Mouse (Mus musculus): ENCODE measurements at regions not wholly inside any gene's neighbourhood (a gene's known extent, or its start where the extent isn't known, plus 50 kb on each side); places are given as distances from the start of the nearest gene placed in this dataset.

DNA sequence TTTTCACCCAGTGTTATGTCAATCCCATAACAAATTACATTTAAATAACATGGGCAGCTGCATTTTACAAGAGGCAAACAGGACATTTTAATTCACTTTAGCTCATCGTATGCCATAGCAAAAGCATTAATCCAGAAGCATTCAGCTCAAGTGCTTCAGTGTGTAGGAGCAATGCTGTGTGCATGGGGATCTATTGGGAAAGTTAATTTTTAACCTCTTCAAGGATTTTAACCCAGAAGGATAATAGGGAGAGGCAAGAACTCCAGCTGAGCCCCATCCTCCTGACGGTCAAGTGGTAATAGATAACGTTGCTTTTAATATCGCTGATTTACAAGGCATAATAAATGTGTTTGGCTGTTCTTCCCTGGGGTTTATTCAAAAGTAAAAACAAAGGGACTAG, 105.1 kb upstream of the Zfand5 start:
- no peak overlapping the region for H3K9ac ChIP-seq (replicated peaks)
- peak overlapping the region; percentile 18; the same call in 1 of the 2 replicates for H3K4me2 ChIP-seq (replicated peaks)
- H3K27me3 ChIP-seq, result 0 out of 2 replicates have a peak, but pooled peaks cover 6% of the 10 kb centered on the region
- peak overlapping the region; percentile 77 for H3K27ac ChIP-seq (replicated peaks)
- no peaks in the 10 kb centered on the region for H3K9me3 ChIP-seq
- ATAC-seq (ENCODE audit: low FRiP score, low read depth), result no peak; the same call in 1 of the 2 replicates
- 10% methylated on average over 4 of the region's 4 CpGs for WGBS
- peaks cover 33% of the 10 kb centered on the region for H3K4me1 ChIP-seq
- H3K4me3 ChIP-seq, result no peak overlapping the region
- no peaks in the 10 kb centered on the region for H3K36me3 ChIP-seq

DNA sequence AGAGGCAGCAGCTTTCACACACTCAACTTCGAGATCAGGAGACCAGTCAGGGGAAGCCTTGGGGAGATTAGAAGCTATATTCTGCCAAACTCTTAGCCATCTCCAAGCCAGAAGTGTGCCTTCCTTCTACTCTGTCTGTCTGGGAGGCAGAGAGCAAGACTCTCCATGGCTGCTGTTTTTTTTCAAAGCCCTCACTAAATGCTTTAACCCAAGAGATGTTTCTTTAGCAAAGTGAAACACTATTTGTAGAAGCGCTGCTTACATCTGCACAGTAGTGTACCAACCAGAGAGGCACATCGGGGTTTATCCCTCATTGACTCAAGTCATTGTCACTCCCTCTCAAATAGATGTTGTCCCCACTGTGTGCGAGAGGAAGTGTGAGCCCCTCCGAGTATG, 105.6 kb upstream of the Zfand5 start:
- Histone ChIP-seq H3K4me2 (replicated peaks) (peak overlapping the region; percentile 18), H3K9ac (replicated peaks) (no peak overlapping the region), H3K36me3 (no peaks in the 10 kb centered on the region), H3K4me1 (peaks cover 33% of the 10 kb centered on the region), H3K4me3 (no peak overlapping the region), H3K27me3 (0 out of 2 replicates have a peak, but pooled peaks cover 6% of the 10 kb centered on the region), H3K27ac (replicated peaks) (peak overlapping the region; percentile 77), H3K9me3 (no peaks in the 10 kb centered on the region)
- WGBS, result 28% methylated on average over 5 of the region's 5 CpGs
- ATAC-seq (ENCODE audit: low FRiP score, low read depth), result no peak

DNA sequence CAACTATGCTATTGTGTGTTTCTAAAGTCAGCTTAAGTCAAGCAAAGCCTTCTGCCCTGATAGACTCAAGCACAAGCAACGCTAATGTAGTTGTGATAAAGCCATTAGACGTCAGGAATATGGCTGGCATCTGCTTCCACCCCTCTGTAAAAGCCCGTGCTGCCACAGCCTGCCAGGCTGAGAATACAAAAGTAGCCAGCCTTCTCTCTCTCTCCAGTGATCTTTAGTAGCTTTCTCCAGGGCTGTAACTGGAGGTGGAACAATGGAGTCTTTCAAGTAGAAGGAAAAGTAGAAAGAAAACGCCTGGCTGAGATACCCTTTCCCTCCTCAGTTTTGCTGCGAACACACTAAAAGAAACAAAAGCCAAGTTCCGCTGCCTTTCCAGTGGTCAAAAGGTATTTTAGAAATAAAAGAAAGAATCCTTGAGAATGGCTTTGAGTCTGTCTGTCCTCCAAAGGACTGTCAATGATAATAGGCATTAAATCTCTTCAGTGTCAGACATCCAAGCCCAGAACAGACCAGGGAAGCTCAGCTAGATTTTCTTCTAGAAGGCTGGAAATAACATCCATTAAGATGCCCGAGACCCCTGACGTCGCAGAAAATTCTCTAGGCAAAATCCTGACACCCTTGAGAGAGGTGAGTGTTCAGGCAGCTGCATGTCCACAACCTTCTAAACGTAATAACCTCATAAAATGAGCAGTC, 106.2 kb upstream of the Zfand5 start:
- 0 out of 2 replicates have a peak, but pooled peaks cover 6% of the 10 kb centered on the region for H3K27me3 ChIP-seq
- 10% methylated on average over 10 of the region's 10 CpGs for WGBS
- ATAC-seq (ENCODE audit: low FRiP score, low read depth), result peak; percentile 84
- H3K9me3 ChIP-seq, result no peaks in the 10 kb centered on the region
- H3K4me3 ChIP-seq, result no peak overlapping the region
- H3K9ac ChIP-seq (replicated peaks), result no peak overlapping the region
- H3K36me3 ChIP-seq, result no peaks in the 10 kb centered on the region
- H3K27ac ChIP-seq (replicated peaks), result peak overlapping the region; percentile 77
- peak overlapping the region; percentile 18 for H3K4me2 ChIP-seq (replicated peaks)
- H3K4me1 ChIP-seq, result peaks cover 35% of the 10 kb centered on the region

GRCm38 (mm10) chr19:21163978-21164377, 108.1 kb upstream of the Zfand5 start:
- H3K27ac ChIP-seq (replicated peaks), result no peak overlapping the region
- no peaks in the 10 kb centered on the region for H3K9me3 ChIP-seq
- no peak overlapping the region for H3K4me3 ChIP-seq
- no peaks in the 10 kb centered on the region for H3K36me3 ChIP-seq
- 89% methylated on average over 2 of the region's 2 CpGs for WGBS
- H3K9ac ChIP-seq (replicated peaks), result no peak overlapping the region
- 0 out of 2 replicates have a peak, but pooled peaks cover 3% of the 10 kb centered on the region for H3K27me3 ChIP-seq
- no peak overlapping the region for H3K4me2 ChIP-seq (replicated peaks)
- ATAC-seq (ENCODE audit: low FRiP score, low read depth), result no peak
- H3K4me1 ChIP-seq, result peaks cover 38% of the 10 kb centered on the region

DNA sequence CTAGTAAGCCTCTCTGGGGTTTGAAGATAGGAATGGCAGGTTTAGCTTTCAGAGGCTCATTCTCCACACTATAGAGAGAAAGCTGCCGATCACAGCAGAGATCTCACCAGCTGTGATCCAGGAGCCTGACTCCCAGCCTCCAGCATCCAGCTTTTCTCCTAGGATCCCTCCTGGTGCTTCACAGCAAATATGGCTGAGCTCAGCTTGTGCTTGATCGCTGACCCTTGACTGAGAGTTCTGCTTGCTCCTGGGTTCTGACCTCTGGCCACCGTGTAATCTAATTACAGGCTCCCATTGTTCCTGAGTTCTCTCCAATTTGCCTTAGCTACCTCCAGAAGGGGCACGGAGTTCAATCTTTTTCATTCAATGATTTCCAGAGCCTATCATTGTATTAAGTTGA, 111.1 kb upstream of the Zfand5 start:
- H3K36me3 ChIP-seq, result no peaks in the 10 kb centered on the region
- no peak for ATAC-seq (ENCODE audit: low FRiP score, low read depth)
- no peak overlapping the region for H3K27ac ChIP-seq (replicated peaks)
- no peak overlapping the region for H3K4me2 ChIP-seq (replicated peaks)
- 1% methylated on average over 4 of the region's 4 CpGs for WGBS
- no peak overlapping the region for H3K4me3 ChIP-seq
- H3K9ac ChIP-seq (replicated peaks), result no peak overlapping the region
- no peaks in the 10 kb centered on the region for H3K9me3 ChIP-seq
- peaks cover 18% of the 10 kb centered on the region for H3K4me1 ChIP-seq
- 0 out of 2 replicates have a peak, but pooled peaks cover 3% of the 10 kb centered on the region for H3K27me3 ChIP-seq

- ATAC-seq (ENCODE audit: low FRiP score, low read depth), result no peak
- Histone ChIP-seq H3K27me3 (no peaks in the 10 kb centered on the region), H3K27ac (replicated peaks) (no peak overlapping the region), H3K4me2 (replicated peaks) (no peak overlapping the region), H3K4me1 (peaks cover 4% of the 10 kb centered on the region; the same call in 1 of the 2 replicates), H3K4me3 (no peak overlapping the region), H3K36me3 (no peaks in the 10 kb centered on the region), H3K9ac (replicated peaks) (no peak overlapping the region), H3K9me3 (no peaks in the 10 kb centered on the region)
- WGBS, result 53% methylated on average over 8 of the region's 8 CpGs
Measured at GRCm38 (mm10) chr19:21159189-21160137, 112.6 kb upstream of the Zfand5 start.

DNA sequence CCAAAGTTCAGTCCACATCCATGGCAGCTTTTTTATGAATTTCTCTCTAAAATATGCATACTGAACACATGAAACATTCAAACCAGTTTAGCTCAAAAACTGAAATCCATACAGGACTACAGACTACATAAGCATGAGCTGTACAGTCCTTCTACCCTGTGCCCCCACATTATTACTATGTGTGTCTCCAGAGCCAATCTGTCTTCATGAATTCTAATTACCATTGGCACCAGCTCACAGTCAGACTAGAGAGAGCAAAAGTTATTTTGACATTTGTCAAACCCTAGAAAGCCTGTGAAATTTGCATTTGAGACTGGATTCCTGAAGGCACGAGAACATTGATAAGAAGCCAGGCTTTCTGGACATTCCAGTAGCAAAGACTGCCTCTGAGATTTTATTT, 117.9 kb upstream of the Zfand5 start:
- Histone ChIP-seq H3K4me3 (no peak overlapping the region), H3K4me2 (replicated peaks) (no peak overlapping the region), H3K27ac (replicated peaks) (no peak overlapping the region), H3K9ac (replicated peaks) (no peak overlapping the region), H3K9me3 (no peaks in the 10 kb centered on the region), H3K27me3 (no peaks in the 10 kb centered on the region), H3K4me1 (peaks cover 11% of the 10 kb centered on the region; the same call in 1 of the 2 replicates), H3K36me3 (no peaks in the 10 kb centered on the region)
- whole genome bisulfite sequencing, result 50% methylated on average over 1 of the region's 1 CpGs
- no peak for ATAC-seq (ENCODE audit: low FRiP score, low read depth)

DNA sequence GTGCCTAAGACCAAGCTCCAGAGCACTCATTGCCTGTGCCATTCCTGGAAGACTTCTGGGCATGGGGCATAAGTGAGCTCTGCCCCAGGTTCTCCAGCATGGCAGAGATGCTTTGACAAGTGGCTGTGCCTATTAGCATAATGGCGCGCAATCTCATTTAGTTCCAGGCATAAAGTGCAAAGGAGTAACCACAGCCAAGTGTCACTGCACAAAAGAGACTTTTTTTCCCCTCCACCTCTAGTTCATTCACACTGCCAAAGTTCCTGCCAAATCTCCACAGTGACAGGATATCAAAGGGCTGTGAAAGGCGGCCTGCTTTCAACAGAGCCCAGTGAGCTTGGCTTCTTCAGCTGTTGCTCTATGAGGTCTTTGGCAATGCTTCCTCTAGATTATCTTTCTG, 120.1 kb upstream of the Zfand5 start:
- Histone ChIP-seq H3K27me3 (no peaks in the 10 kb centered on the region), H3K4me3 (no peak overlapping the region), H3K36me3 (no peaks in the 10 kb centered on the region), H3K4me2 (replicated peaks) (no peak overlapping the region), H3K4me1 (peaks cover 11% of the 10 kb centered on the region; the same call in 1 of the 2 replicates), H3K27ac (replicated peaks) (peak overlapping the region; percentile 40; the same call in 1 of the 2 replicates), H3K9me3 (no peaks in the 10 kb centered on the region), H3K9ac (replicated peaks) (no peak overlapping the region)
- peak; percentile 88 for ATAC-seq (ENCODE audit: low FRiP score, low read depth)
- 12% methylated on average over 3 of the region's 3 CpGs for WGBS

GRCm38 (mm10) chr19:21150849-21151248, 121.2 kb upstream of the Zfand5 start:
- Histone ChIP-seq H3K4me2 (replicated peaks) (no peak overlapping the region), H3K27me3 (no peaks in the 10 kb centered on the region), H3K9ac (replicated peaks) (no peak overlapping the region), H3K36me3 (no peaks in the 10 kb centered on the region), H3K9me3 (no peaks in the 10 kb centered on the region), H3K4me1 (peaks cover 11% of the 10 kb centered on the region; the same call in 1 of the 2 replicates), H3K27ac (replicated peaks) (no peak overlapping the region), H3K4me3 (no peak overlapping the region)
- no peak; the same call in 1 of the 2 replicates for ATAC-seq (ENCODE audit: low FRiP score, low read depth)
- WGBS, result 69% methylated on average over 3 of the region's 3 CpGs

DNA sequence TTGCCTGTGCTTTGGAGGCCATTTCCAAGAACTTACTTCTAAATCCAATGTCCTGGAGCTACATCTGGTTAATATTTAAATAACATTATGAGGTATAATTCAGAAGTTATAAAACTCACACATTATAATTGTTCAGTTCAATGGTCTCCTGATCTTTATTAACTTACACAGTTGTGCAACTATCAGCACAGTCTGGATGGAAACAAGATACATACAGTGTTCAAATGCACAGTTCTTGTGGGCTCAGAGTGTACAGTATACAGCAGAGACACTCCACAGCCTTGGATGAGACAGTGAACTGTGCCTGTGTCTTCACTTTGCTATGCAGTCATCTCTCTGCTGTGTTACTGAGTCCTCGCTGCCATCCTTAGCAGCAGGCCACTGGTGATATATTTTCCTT, 121.8 kb upstream of the Zfand5 start:
- no peak overlapping the region for H3K27ac ChIP-seq (replicated peaks)
- 97% methylated on average over 1 of the region's 1 CpGs for WGBS
- H3K9me3 ChIP-seq, result no peaks in the 10 kb centered on the region
- no peak overlapping the region for H3K9ac ChIP-seq (replicated peaks)
- no peak overlapping the region for H3K4me3 ChIP-seq
- peaks cover 11% of the 10 kb centered on the region; the same call in 1 of the 2 replicates for H3K4me1 ChIP-seq
- no peaks in the 10 kb centered on the region for H3K36me3 ChIP-seq
- ATAC-seq (ENCODE audit: low FRiP score, low read depth), result no peak
- H3K27me3 ChIP-seq, result no peaks in the 10 kb centered on the region
- no peak overlapping the region for H3K4me2 ChIP-seq (replicated peaks)

DNA sequence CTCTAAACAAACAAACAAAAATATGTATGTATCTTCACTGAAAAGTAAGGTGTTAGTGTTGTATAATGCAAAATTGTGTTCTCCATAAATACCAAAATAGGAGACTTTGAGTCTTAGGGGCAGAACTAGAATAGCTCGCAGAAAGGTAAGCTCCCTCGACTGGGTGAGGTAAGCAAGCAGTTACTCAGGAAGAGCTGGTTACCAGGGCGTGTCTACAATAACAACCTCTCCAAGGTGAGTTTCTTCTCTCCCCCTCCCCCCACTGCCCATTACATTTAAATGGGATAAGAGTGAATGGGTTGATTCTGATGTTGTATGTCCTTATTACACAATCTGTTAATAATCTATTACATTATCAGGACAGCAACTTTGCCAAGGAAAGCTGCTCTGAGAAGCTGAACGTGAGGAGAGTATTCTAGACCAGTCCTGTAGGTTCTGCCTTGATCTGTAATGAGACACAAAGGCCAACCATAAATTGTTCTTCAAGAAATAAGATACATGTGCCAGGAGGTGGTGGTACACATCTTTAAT, 125.2 kb upstream of the Zfand5 start:
- H3K4me3 ChIP-seq, result no peak overlapping the region
- ATAC-seq (ENCODE audit: low FRiP score, low read depth), result no peak

More for the DNA sequence above, 125.2 kb upstream of the Zfand5 start:
- Histone ChIP-seq H3K36me3 (no peaks in the 10 kb centered on the region), H3K27me3 (peaks cover 5% of the 10 kb centered on the region; the same call in 1 of the 2 replicates), H3K9me3 (no peaks in the 10 kb centered on the region), H3K27ac (replicated peaks) (no peak overlapping the region), H3K4me1 (peaks cover 22% of the 10 kb centered on the region), H3K9ac (replicated peaks) (no peak overlapping the region), H3K4me2 (replicated peaks) (no peak overlapping the region)
- WGBS, result 90% methylated on average over 4 of the region's 4 CpGs
